Mouse (Mus musculus) small intestine, adult 2 months (tissue): ENCODE data around the gene Cpvl. TPM values are rescaled to one million over a fixed set of nuclear protein-coding genes. Genes with fewer than 3 reads are reported as not detected.

ENCODE experiments used
- H3K27ac ChIP-seq: fragments of 200-500 bp; 2 replicates; pipeline ENCODE4 v1.5.1; 2012; ENCODE audit warnings: low read depth, low read length, control low read depth, inconsistent platforms; ENCODE audit not compliant: insufficient read depth
- H3K27me3 ChIP-seq: fragments of 200-500 bp; 2 replicates; pipeline ENCODE4 v1.6.1; 2012; ENCODE audit warnings: mild to moderate bottlenecking, moderate library complexity, low read length, inconsistent platforms; ENCODE audit not compliant: control insufficient read depth, insufficient read depth
- H3K36me3 ChIP-seq: fragments of 200-500 bp; 2 replicates; pipeline ENCODE4 v1.6.1; 2012; ENCODE audit warnings: mild to moderate bottlenecking, low read length, control low read depth, inconsistent platforms; ENCODE audit not compliant: control insufficient read depth, insufficient read depth
- H3K4me1 ChIP-seq: fragments of 200-500 bp; 2 replicates; pipeline ENCODE4 v1.6.1; 2012; ENCODE audit warnings: low read length, inconsistent platforms, mixed read lengths; ENCODE audit not compliant: control insufficient read depth, insufficient read depth, insufficient read length
- H3K4me3 ChIP-seq: fragments of 200-500 bp; 2 replicates; pipeline ENCODE4 v1.5.1; 2012; ENCODE audit warnings: low read depth, mild to moderate bottlenecking, control low read depth, inconsistent platforms, low read length, moderate library complexity
- CTCF ChIP-seq: fragments of 200-500 bp; IDR thresholded peaks from 2 replicates; pipeline ENCODE4 v1.5.1; 2012; ENCODE audit warnings: low read depth, mild to moderate bottlenecking, control low read depth, inconsistent platforms, low read length, moderate library complexity, mixed read lengths; ENCODE audit not compliant: insufficient replicate concordance, insufficient read length; ENCODE audit errors: extremely low read depth
- POLR2A ChIP-seq: fragments of 200-500 bp; IDR thresholded peaks from 2 replicates; pipeline ENCODE4 v1.6.1; 2012; ENCODE audit warnings: low read depth, mild to moderate bottlenecking, control low read depth, inconsistent platforms, low read length, moderate library complexity
- WGBS: fragments of 180-500 bp; shearing (Covaris S2); methylation state at CpG from one replicate; pipeline ENCODE4 v1.1.7; 2018; 5-methylcytosine and 5-hydroxymethylcytosine counted together
- polyA plus RNA-seq: library from polyadenylated mRNA; depleted of rRNA; stranded (reverse); fragments of >200 nt; gene quantifications from 2 replicates; pipeline ENCODE4 v1.2.3, GENCODE M21; 2012; rRNA removed

The Cpvl gene
- polyA plus RNA-seq, 1 experiment: 0.10 TPM

DNA sequence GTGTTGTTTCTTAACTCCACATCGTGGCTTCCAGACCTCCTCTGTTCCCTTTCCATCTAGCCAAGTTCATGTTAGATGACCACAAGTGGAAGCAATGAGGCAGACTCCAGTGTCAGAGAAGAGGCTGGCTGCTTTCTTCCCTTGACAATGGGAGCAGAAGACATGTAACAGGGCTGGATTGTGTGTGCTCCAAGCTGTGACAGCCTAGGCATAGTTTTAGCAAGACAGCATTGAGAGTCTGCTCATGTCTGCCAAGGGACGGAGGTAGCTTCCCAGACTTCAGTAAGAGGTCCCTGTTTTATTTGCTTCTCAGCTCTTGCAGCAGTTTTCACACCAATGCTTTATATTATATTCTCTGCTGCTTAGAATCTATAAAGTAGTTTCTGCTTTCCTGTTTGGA lies 124.2 kb downstream of the Cpvl start:
- no peaks in the 10 kb centered on the region for H3K4me1 ChIP-seq
- TF ChIP-seq POLR2A: no peak
- no peak for TF ChIP-seq CTCF
- no peak overlapping the region for H3K4me3 ChIP-seq
- no peaks in the 10 kb centered on the region for H3K27me3 ChIP-seq
- WGBS: 78% methylated on average over 2 of the region's 2 CpGs
- H3K27ac ChIP-seq: no peak overlapping the region
- H3K36me3 ChIP-seq: no peaks in the 10 kb centered on the region

DNA sequence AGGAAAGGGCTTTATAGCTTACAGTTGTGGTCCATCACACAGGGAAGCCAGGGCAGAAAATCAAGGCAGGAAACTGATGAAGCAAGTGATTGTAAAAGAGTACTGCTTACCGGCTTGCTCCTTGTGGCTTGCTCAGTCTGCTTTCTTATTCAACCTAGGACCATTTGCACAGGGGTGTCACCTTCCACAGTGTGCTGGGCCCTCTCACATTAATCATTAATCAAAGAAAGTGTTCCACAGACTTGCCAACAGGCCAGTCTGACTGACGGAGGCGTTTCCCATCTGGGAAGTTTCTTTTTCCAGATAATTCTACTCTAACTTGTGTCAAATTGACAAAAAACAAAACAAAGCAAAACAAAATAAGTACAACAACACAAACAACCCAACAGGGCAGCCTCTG lies 124.9 kb downstream of the Cpvl start:
- TF ChIP-seq POLR2A (no peak), CTCF (no peak)
- Histone ChIP-seq H3K27ac (no peak overlapping the region), H3K4me3 (no peak overlapping the region), H3K27me3 (no peaks in the 10 kb centered on the region), H3K4me1 (no peaks in the 10 kb centered on the region), H3K36me3 (no peaks in the 10 kb centered on the region)
- WGBS: 24% methylated on average over 3 of the region's 3 CpGs

DNA sequence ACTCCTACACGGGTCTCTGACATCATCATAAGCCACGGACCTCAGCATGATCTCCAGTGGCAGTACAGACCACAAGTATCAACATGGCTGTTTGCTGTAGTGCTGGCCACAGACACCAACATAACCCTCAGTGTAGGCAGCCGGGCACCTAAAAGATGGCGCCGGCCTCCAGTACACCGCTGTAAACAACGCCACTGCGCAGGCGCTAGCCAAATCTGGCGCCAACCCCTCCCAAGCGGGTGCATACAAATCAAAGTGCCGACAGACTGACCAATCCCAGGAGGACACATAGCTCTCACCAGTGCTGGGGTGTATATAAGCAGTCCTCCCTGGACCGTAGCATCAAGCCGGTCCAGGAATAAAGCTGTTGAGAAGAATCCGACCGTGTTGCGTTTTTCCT lies 133.8 kb downstream of the Cpvl start:
- Histone ChIP-seq H3K4me1 (no peaks in the 10 kb centered on the region), H3K4me3 (no peak overlapping the region), H3K27ac (no peak overlapping the region), H3K27me3 (no peaks in the 10 kb centered on the region), H3K36me3 (no peaks in the 10 kb centered on the region)
- 94% methylated on average over 17 of the region's 17 CpGs for WGBS
- TF ChIP-seq POLR2A: no peak
- no peak for TF ChIP-seq CTCF

DNA sequence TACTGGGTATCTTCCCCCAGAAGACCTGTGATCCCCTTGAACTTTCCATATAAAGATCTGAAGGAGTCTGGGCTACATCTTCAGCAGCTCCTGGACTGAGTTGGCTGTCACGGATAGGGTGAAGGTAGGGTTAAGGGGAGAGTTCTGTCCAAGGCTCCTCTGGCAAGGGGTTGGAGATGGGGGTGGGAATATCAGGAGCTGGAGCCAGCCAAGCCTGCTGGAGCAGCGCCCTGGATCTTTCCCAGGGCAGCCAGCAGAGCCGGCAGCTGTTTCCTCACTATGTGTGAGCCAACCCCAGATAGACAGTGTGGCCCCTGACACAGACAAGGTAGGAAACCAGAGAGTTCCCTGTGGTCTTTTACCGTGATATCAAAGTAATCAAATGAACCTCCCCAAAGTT lies 153.3 kb downstream of the Cpvl start:
- no peaks in the 10 kb centered on the region for H3K36me3 ChIP-seq
- TF ChIP-seq CTCF: no peak
- peaks cover 8% of the 10 kb centered on the region for H3K27me3 ChIP-seq
- no peak overlapping the region for H3K4me3 ChIP-seq
- WGBS: 46% methylated on average over 4 of the region's 4 CpGs
- no peaks in the 10 kb centered on the region for H3K4me1 ChIP-seq
- H3K27ac ChIP-seq: no peak overlapping the region

Other genes starting within 250 kb of the Cpvl start
- gene Tril, start 157.8 kb downstream of the Cpvl start, polyA plus RNA-seq: 4.2 and 8.2 TPM in 2 replicates
- gene Chn2, start 60.9 kb upstream of the Cpvl start, polyA plus RNA-seq: 35.2 and 53.5 TPM in 2 replicates